Mouse (Mus musculus) cortical plate, adult 2 months (tissue): ENCODE results near the gene Paf1. TPM values are rescaled to one million over a fixed set of nuclear protein-coding genes. Genes with fewer than 3 reads are reported as not detected.

Source experiments
- H3K27ac ChIP-seq: fragments of 200-500 bp; 2 replicates; pipeline ENCODE4 v1.5.1; 2012; ENCODE audit warnings: low read length, control low read depth, inconsistent platforms; ENCODE audit not compliant: insufficient read depth
- H3K4me1 ChIP-seq: fragments of 200-500 bp; 2 replicates; pipeline ENCODE4 v1.6.1; 2011; ENCODE audit warnings: low read length; ENCODE audit not compliant: control insufficient read depth, insufficient read depth
- H3K4me3 ChIP-seq: fragments of 200-500 bp; 2 replicates; pipeline ENCODE4 v1.5.1; 2011; ENCODE audit warnings: mild to moderate bottlenecking, low read length, control low read depth; ENCODE audit not compliant: insufficient read depth
- CTCF ChIP-seq: fragments of 200-500 bp; IDR thresholded peaks from 2 replicates; pipeline ENCODE4 v1.5.1; 2011; ENCODE audit warnings: mild to moderate bottlenecking, control low read depth, low read length; ENCODE audit not compliant: insufficient read depth; ENCODE audit errors: extremely low read depth
- POLR2A ChIP-seq: fragments of 200-500 bp; IDR thresholded peaks from 2 replicates; pipeline ENCODE4 v1.6.1; 2011; ENCODE audit warnings: mild to moderate bottlenecking, low read length, control low read depth; ENCODE audit not compliant: insufficient read depth; ENCODE audit errors: extremely low read depth
- polyA plus RNA-seq: library from polyadenylated mRNA; depleted of rRNA; stranded (reverse); fragments of >200 nt; gene quantifications from 2 replicates; pipeline ENCODE4 v1.2.3, GENCODE M21; 2012

Paf1 gene
- polyA plus RNA-seq, 1 experiment = 101 TPM

- peak overlapping the region; percentile 86 for H3K27ac ChIP-seq
- no peaks in the 10 kb centered on the region; the same call in 1 of the 2 replicates for H3K4me1 ChIP-seq
- H3K4me3 ChIP-seq = peak overlapping the region; percentile 22
- TF ChIP-seq CTCF (no peak), POLR2A (0 out of 2 replicates have a peak, but pooled peaks have one; percentile 39)
Measured at GRCm38 (mm10) chr7:28376011-28376771, 16.6 kb upstream of the Paf1 start.

GRCm38 (mm10) chr7:28377190-28378065, 15.3 kb upstream of the Paf1 start:
- peaks cover 3% of the 10 kb centered on the region for H3K4me1 ChIP-seq
- H3K27ac ChIP-seq = peak overlapping the region; percentile 93; the same call in 1 of the 2 replicates
- peak overlapping the region; percentile 65 for H3K4me3 ChIP-seq
- TF ChIP-seq CTCF = no peak
- no peak for TF ChIP-seq POLR2A

DNA sequence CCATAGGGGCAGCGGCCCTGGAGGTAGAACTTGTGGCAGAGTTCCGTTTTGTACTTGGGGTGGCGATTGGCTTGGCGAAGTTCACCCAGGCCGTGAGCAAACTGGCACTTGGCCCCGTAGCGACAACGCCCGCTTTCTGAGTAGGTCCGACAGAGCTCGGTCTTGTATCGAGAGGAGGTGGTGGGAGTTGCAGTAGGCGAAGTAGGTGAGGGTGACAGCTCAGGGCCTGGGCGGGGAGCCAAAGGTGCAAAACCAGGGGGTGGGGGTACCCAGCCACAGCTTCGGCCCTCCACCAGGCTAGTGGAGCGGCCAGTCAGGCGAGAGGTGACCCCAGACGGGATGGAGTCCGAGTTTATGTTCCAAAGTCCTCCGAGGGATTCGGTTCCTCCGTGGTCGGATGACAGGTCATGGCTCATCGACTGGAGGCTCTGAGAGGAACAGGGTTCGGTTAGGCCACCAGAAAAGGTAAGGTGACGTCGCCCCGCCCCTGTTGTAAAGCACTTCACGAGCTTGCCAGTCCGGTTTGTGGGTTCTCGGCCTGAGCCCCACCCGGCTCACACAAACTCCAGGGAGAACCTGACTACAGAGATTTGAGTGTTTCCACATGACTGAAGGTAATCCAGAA, 14.6 kb upstream of the Paf1 start:
- Histone ChIP-seq H3K4me3 (peak overlapping the region; percentile 65), H3K4me1 (peaks cover 5% of the 10 kb centered on the region), H3K27ac (peak overlapping the region; percentile 93)
- TF ChIP-seq POLR2A (no peak), CTCF (no peak)

DNA sequence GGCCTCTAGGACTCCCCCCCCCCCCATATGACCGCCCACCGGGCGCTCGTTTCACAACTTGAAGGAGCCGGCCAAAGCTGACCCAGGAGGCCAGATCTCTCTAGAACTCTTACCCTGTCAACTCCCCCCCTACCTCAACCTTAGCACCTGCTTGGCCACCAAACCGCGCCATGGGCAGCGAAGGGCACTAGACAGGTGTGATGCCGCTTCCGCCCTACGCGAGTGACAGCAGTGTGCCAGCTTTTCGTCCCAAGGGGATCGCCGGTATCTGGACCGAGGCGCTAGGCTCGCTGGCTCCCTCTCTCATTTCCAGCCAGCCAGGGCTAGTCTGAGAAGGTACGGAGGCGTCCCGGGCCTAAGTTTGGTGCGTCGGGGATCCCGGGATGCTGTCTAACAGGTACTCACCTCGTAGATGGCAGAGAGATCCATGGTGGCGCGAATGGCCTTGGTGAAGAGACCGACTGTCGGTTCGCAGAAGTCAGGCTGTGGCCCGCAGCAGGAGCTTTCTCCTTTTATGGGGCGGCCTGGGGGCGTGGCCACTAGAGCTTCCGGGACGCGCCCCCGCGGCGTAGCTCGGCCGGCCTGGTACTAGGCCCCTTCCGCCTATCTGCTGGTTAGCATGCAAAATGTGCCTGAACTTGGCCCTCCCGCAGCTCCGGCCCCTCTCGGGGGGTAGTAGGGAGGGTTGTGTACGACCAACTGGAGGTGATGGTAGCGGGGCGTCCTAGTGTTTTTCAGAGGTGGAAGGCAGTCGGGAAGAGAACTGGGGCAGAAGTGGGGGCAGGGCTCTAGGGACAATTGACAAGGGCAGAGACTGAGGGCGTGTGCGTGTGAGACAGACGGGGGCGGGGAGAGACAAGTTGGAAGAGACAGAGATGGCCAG, 13.7 kb upstream of the Paf1 start:
- peaks cover 5% of the 10 kb centered on the region for H3K4me1 ChIP-seq
- peak overlapping the region; percentile 65 for H3K4me3 ChIP-seq
- peak overlapping the region; percentile 93 for H3K27ac ChIP-seq
- no peak for TF ChIP-seq CTCF
- peak; percentile 93 for TF ChIP-seq POLR2A

GRCm38 (mm10) chr7:28380237-28381016, 12.3 kb upstream of the Paf1 start, which contains the start of gene Zfp36:
Gene Zfp36 (minus strand): TSS chr7:28380253.
- no peak for TF ChIP-seq POLR2A
- no peak for TF ChIP-seq CTCF
- H3K27ac ChIP-seq = peak within 1 kb of the TSS; percentile 93
- H3K4me1 ChIP-seq = peaks cover 5% of the 10 kb centered on the region
- H3K4me3 ChIP-seq = peak within 1 kb of the TSS; percentile 65

DNA sequence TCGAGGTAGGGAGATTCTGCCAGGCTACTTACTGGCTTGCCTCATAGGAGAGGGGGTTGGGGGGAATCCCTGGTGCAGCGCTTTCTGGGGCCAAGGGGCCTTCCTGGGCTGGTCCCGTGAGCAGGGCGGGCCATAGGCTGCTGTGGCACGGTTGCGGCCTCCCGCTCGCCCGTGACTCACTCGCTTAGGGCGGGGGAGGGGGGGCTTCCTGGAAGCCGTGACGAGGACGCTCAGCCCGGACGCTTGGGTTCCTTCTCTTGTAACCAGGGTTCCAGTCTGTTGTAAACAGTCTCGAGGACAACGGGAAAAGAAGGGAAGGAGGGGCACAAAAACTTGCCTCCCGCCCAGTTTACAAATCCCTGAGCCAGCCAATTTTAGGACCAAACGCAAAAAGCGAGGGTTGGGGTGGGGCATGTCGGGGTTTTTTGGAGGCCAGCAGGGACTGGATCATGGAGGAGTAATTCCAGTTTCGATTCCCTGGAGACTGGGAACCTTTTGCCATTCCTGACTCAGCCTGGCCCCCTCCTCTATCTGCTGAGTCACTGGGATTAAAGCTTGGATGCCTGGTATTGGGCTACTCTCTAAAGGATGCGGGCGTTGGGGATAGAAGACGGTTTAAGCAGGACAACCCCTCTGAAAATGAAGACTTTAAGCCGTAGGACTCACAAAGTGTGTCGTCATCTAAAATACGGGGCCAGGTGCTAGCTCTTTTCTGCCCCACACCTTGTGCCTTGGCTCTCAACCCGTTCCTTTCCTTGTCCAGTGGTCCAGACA, 11.5 kb upstream of the Paf1 start:
- peaks cover 5% of the 10 kb centered on the region for H3K4me1 ChIP-seq
- no peak for TF ChIP-seq CTCF
- no peak for TF ChIP-seq POLR2A
- no peak overlapping the region; the same call in none of the 2 replicates for H3K4me3 ChIP-seq
- H3K27ac ChIP-seq = peak overlapping the region; percentile 92

GRCm38 (mm10) chr7:28381938-28382337, 10.8 kb upstream of the Paf1 start:
- TF ChIP-seq CTCF (no peak), POLR2A (no peak)
- Histone ChIP-seq H3K27ac (peak overlapping the region; percentile 92), H3K4me1 (peaks cover 5% of the 10 kb centered on the region), H3K4me3 (no peak overlapping the region)
